9 mouse cellular contexts compared by ENCODE assay signal in the genomic region with DNA sequence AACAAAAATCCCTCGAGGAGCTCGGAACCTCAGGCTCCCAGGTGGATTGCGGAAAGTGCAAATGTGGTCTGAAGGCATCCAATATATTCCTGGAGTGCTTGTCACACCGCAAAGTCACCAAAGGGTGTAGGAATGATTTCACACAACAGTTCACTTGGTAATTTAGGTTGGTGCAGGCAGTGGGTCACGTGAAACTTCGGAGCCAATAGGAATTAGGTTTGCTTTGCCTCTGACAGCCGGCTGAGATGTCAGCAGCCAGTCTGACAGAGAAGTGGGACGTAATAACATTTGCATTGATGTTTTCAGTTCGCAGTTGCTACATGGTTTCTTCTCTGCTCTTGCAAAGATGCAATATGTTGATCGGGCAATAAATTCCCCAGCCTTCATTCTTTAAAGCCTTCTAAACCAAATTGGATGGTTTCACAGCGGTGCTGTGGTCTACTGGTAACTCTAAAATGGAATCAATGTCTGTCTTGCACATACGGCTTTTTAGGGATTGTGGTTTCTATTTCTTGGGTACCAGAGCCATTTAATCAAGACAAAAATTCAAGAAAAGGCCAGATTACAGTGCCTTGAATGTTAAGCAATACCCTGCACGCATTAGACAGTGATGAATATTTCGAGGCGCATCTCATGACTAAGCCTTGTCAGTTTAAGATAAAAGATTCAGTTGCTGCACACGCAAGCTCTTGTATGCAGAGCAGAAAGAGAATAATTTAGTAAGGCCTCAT.
A peak's percentile ranks its signal among the peaks of the same experiment; 100 is the strongest.
DNase-seq lines count a peak whose midpoint lies in the region; ATAC-seq and TF ChIP-seq lines count a peak whose summit lies in the region.
"Had no signal": no experiment of that assay in that cellular context is flagged by ENCODE, and none has a peak within 500 bp of the region (broad histone marks: within the 10 kb centered on the region; RNA-seq: fewer than 3 reads in every experiment).

No protein-coding gene starts in this region.

- intact Hi-C loops in heart, adult 2 months (cut with DNase I), result no loop called here

- 61% methylated on average over 16 of the region's 16 CpGs for WGBS in heart, embryonic 14.5 days
- WGBS in heart, adult 2 months, result 74% methylated on average over 16 of the region's 16 CpGs
- 54% methylated on average over 16 of the region's 16 CpGs for WGBS in liver, embryonic 12.5 days (ENCODE audit: insufficient replicate concordance)

- H3K79me2 ChIP-seq in heart, adult 2 months (replicated peaks; ENCODE audit: control insufficient read depth, insufficient read depth, low read length), result no peaks in the 10 kb centered on the region
- H3K79me2 ChIP-seq in CH12.LX (replicated peaks; ENCODE audit: control insufficient read depth, extremely low read depth, insufficient read depth, poor library complexity, severe bottlenecking), result no peaks in the 10 kb centered on the region

- DNase-seq in heart, adult 2 months, result no peak
- DNase-seq in CH12.LX (ENCODE audit: extremely low read depth), result no peak
- DNase-seq in brain, adult 2 months (ENCODE audit: low read depth, low spot score), result peak; percentile 58
- peak; percentile 10 to 14 for DNase-seq in kidney, postnatal 36 days
- DNase-seq in spleen, postnatal 36 days (ENCODE audit: low spot score in 2 of 2), result no peak
- DNase-seq: cerebellum, adult 18-20 months; gastrocnemius, postnatal 25 days had no signal

- peak overlapping the region; percentile 41; the same call in 1 of the 2 replicates for H3K9ac ChIP-seq in heart, embryonic 14.5 days (ENCODE audit: low read length)
- no peak overlapping the region for H3K9ac ChIP-seq in heart, adult 2 months (ENCODE audit: low read depth, low read length)
- H3K9ac ChIP-seq in CH12.LX (ENCODE audit: insufficient read depth, low read depth), result no peak overlapping the region
- no peak overlapping the region for H3K9ac ChIP-seq in liver, embryonic 12.5 days

- TF ChIP-seq POLR2A in heart, adult 2 months (IDR thresholded peaks at IDR 0.05; ENCODE audit: insufficient read depth, low read depth, low read length), result no peak
- TF ChIP-seq POLR2A in CH12.LX (IDR thresholded peaks at IDR 0.05; ENCODE audit: low read depth, low read length), result no peak

- no peak overlapping the region for H3K27ac ChIP-seq in heart, embryonic 14.5 days (replicated peaks in 1 of 2; ENCODE audit: control insufficient read depth in 1 of 2, insufficient read depth in 1 of 2, low read depth in 2 of 2, low read length in 2 of 2)
- H3K27ac ChIP-seq in heart, adult 2 months, result no peak overlapping the region
- no peak overlapping the region for H3K27ac ChIP-seq in CH12.LX (ENCODE audit: insufficient read depth, low read depth)
- H3K27ac ChIP-seq in liver, embryonic 12.5 days, result no peak overlapping the region

- H3K9me3 ChIP-seq in heart, embryonic 14.5 days (ENCODE audit: control insufficient read depth, low read length), result no peaks in the 10 kb centered on the region
- peaks cover 3% of the 10 kb centered on the region for H3K9me3 ChIP-seq in CH12.LX (replicated peaks; ENCODE audit: low read length)
- no peaks in the 10 kb centered on the region for H3K9me3 ChIP-seq in liver, embryonic 12.5 days (replicated peaks)

- peak overlapping the region in 1 of 2 experiments; percentile 19; a peak in 1 of 4 replicates for H3K4me3 ChIP-seq in heart, embryonic 14.5 days (ENCODE audit: control insufficient read depth in 1 of 2, insufficient read depth in 1 of 2, low read depth in 1 of 2, low read length in 2 of 2)
- no peak overlapping the region for H3K4me3 ChIP-seq in heart, adult 2 months
- no peak overlapping the region for H3K4me3 ChIP-seq in CH12.LX (replicated peaks in 1 of 3; ENCODE audit: low read depth in 2 of 3, low read length in 2 of 3, poor library complexity in 1 of 3)
- H3K4me3 ChIP-seq in liver, embryonic 12.5 days, result no peak overlapping the region

- TF ChIP-seq CTCF in heart, adult 2 months (IDR thresholded peaks at IDR 0.05), result no peak
- TF ChIP-seq CTCF in CH12.LX (conservative IDR thresholded peaks at IDR 0.05 in 1 of 2, IDR thresholded peaks at IDR 0.05 in 1 of 2; ENCODE audit: low read depth in 2 of 2, low read length in 2 of 2), result no peak

- in situ Hi-C loops in CH12.LX (cut with MboI; ENCODE audit: low pct_ligation_motif_present, low pct_unique_long_range_greater_than_20kb, low sequenced_read_pairs), result no loop called here

- H3K36me3 ChIP-seq in heart, embryonic 14.5 days (ENCODE audit: control insufficient read depth, insufficient read depth, low read length), result no peaks in the 10 kb centered on the region
- 0 out of 2 replicates have a peak, but pooled peaks cover 2% of the 10 kb centered on the region for H3K36me3 ChIP-seq in heart, adult 2 months (ENCODE audit: control insufficient read depth, insufficient read depth, low read length)
- no peaks in the 10 kb centered on the region for H3K36me3 ChIP-seq in CH12.LX (replicated peaks in 1 of 2; ENCODE audit: control insufficient read depth in 1 of 2, insufficient read depth in 1 of 2, low read length in 1 of 2)
- no peaks in the 10 kb centered on the region for H3K36me3 ChIP-seq in liver, embryonic 12.5 days

- no peaks in the 10 kb centered on the region for H3K27me3 ChIP-seq in heart, embryonic 14.5 days (ENCODE audit: control insufficient read depth, insufficient read depth, low read length)
- no peaks in the 10 kb centered on the region; the same call in 1 of the 2 replicates for H3K27me3 ChIP-seq in heart, adult 2 months (ENCODE audit: control insufficient read depth, insufficient read depth, low read length)
- H3K27me3 ChIP-seq in CH12.LX (replicated peaks), result no peaks in the 10 kb centered on the region
- H3K27me3 ChIP-seq in liver, embryonic 12.5 days (replicated peaks), result no peaks in the 10 kb centered on the region; the same call in 1 of the 2 replicates

- TF ChIP-seq EP300 in heart, adult 2 months (IDR thresholded peaks at IDR 0.05; ENCODE audit: insufficient read depth, low read depth, low read length), result no peak
- TF ChIP-seq EP300 in CH12.LX (IDR thresholded peaks at IDR 0.05; ENCODE audit: low read length), result no peak

- H3K4me2 ChIP-seq in heart, embryonic 14.5 days (ENCODE audit: low read length), result peak overlapping the region; percentile 52
- peak overlapping the region; percentile 85 for H3K4me2 ChIP-seq in CH12.LX (ENCODE audit: insufficient read depth, low read depth, poor library complexity, severe bottlenecking)
- no peak overlapping the region for H3K4me2 ChIP-seq in liver, embryonic 12.5 days

- no peak for TF ChIP-seq RAD21 in CH12.LX (IDR thresholded peaks at IDR 0.05; ENCODE audit: low read depth, low read length)

- H3K4me1 ChIP-seq in heart, embryonic 14.5 days (ENCODE audit: control insufficient read depth in 2 of 2, insufficient read depth in 2 of 2, low read length in 2 of 2), result peaks cover 0 to 2% of the 10 kb centered on the region in 2 experiments; a peak in 1 of 4 replicates
- H3K4me1 ChIP-seq in heart, adult 2 months (ENCODE audit: control insufficient read depth, insufficient read depth, low read length), result peaks cover 8% of the 10 kb centered on the region
- 0 out of 4 replicates have a peak, but pooled peaks cover 0 to 2% of the 10 kb centered on the region in 2 experiments for H3K4me1 ChIP-seq in CH12.LX (ENCODE audit: control insufficient read depth in 1 of 2, insufficient read depth in 2 of 2)
- H3K4me1 ChIP-seq in liver, embryonic 12.5 days, result no peaks in the 10 kb centered on the region

- dilution Hi-C loops in CH12.LX (cut with MboI; ENCODE audit: extremely low pct_ligation_motif_present, extremely low pct_unique_long_range_greater_than_20kb, low sequenced_read_pairs), result no loop called here

- no peak for ATAC-seq in heart, embryonic 14.5 days (ENCODE audit: insufficient number of reproducible peaks, insufficient read depth, low FRiP score, low read depth)
- no peak for ATAC-seq in liver, embryonic 12.5 days

TF ChIP-seq in CH12.LX, 34 proteins besides CTCF, POLR2A, EP300 and RAD21:
- TF ChIP-seq HCFC1 (IDR thresholded peaks at IDR 0.05; ENCODE audit: low read depth, low read length), result no peak
- TF ChIP-seq USF2 (conservative IDR thresholded peaks at IDR 0.05; ENCODE audit: low read depth, low read length), result peak; percentile 59
- TF ChIP-seq TCF12 (IDR thresholded peaks at IDR 0.05; ENCODE audit: low read depth, low read length), result no peak
- TF ChIP-seq BHLHE40 (IDR thresholded peaks at IDR 0.05; ENCODE audit: low read depth, low read length), result 0 out of 2 replicates have a peak, but pooled peaks have one; percentile 20
- no peak for TF ChIP-seq POLR2AphosphoS2 (IDR thresholded peaks at IDR 0.05; ENCODE audit: low read depth, low read length)
- peak; percentile 31; the same call in 1 of the 2 replicates for TF ChIP-seq MAX (IDR thresholded peaks at IDR 0.05; ENCODE audit: low read length)
- no peak for TF ChIP-seq ZC3H11A (IDR thresholded peaks at IDR 0.05; ENCODE audit: low read depth, low read length)
- TF ChIP-seq USF1 (IDR thresholded peaks at IDR 0.05; ENCODE audit: low read depth, low read length), result peak; percentile 76

Comparison
In these comparisons a context has a peak if more than half of its experiments do, and no peak if none do; other contexts are left out.
1. DNase-seq: peak in brain, adult 2 months (single experiment) and kidney, postnatal 36 days (2 of 2); none in heart, adult 2 months (0 of 2), CH12.LX (single experiment) and spleen, postnatal 36 days (0 of 2).